Mouse (Mus musculus): ENCODE measurements around the gene Fbxo39.

- no peak for TF ChIP-seq CTCF (IDR thresholded peaks at IDR 0.05; ENCODE audit: low read depth, low read length)
- no peak for TF ChIP-seq POLR2A (IDR thresholded peaks at IDR 0.05; ENCODE audit: borderline replicate concordance, low read depth, low read length)
Measured at GRCm38 (mm10) chr11:72324431-72324830, 10.2 kb downstream of the Fbxo39 start.
